Mouse (Mus musculus) thymus, postnatal 25 days (tissue): ENCODE measurements at regions not wholly inside any gene's neighbourhood (a gene's known extent, or its start where the extent isn't known, plus 50 kb on each side); places are given as distances from the start of the nearest gene placed in this dataset.

Source experiments
- DNase-seq: peaks from one replicate; pipeline ENCODE4 v3.0.0; 2022

GRCm38 (mm10) chr7:83077919-83078265, 210.8 kb downstream of the Mex3b start:
- DNase-seq, result no peak

- no peak for DNase-seq
These were observed 211.6 kb downstream of the Mex3b start for GRCm38 (mm10) chr7:83078695-83079094.

DNA sequence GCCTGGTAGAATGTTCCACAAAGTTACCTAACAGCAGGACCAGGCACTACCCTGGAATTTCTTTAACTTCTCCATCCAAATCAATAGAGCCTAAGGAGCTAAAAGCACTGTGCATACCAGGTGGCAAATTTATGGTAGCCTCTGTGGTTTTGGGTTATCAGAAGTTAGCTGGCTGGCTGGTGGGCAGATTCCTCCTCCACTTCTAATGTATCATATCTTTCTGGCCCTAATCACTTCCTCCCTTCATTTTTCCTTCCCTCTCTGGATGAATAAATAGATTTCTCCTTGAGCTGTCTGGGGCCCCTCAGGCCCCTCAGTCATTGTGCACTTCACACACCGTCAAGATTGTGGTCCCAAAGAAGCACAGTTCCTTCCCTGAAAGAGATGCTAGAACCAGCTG, 212.7 kb downstream of the Mex3b start:
- DNase-seq, result no peak

DNA sequence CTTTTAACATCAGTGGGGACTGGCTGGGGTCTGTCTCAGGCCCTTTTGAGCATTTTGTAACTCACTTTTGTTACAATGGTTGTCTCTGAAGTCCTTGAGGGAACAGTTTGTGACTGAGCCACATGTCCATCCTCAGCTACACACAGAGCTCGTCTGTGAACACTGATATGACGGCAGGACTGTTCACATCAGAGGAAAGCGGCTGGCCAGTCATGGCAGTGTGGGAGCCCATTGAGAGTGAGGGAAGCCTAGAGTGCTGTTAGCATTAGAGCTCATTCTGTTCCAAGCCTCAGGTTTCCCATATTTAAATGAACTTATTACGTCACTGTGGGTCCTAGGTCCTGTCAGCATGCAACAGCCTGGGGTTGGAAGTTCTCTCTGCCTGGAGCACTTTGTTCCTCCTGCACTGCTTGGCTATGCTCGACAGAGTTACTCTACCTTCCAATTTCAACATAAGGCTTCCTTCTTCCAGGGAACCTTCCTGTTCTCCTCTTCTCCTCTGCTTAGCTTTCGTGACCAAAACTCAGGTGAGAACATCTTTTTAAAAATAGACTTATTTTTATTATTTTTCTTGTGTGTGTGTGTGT, 217.5 kb downstream of the Mex3b start:
- no peak for DNase-seq

DNA sequence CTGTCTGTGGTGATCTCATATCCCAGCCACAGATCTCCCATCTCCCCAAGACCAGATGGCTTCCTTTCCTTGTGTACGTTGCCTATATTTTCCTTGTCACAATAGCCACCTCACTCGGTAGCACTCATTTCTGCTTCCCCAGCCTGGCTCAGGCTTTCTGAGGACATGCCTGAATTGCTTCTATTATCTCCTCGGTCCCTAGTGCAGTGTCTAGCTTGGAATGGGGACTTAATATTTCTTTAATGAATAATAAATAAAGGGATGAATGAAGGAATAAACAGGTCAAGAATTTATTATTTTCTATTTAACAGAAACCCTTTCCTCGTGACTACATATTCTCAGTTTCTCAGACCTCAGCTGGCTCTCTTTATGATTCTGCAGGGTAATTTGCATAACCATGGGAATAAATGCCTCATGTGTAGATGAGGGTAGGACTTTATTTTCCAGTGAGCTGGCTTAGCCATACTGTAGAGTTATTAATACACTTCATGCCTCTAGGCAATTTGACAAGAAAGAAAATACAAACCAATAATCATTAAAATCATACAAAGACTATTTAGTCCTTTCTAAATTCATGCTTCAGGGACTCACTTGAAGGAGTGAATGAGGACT, 218.5 kb downstream of the Mex3b start:
- DNase-seq, result no peak

DNA sequence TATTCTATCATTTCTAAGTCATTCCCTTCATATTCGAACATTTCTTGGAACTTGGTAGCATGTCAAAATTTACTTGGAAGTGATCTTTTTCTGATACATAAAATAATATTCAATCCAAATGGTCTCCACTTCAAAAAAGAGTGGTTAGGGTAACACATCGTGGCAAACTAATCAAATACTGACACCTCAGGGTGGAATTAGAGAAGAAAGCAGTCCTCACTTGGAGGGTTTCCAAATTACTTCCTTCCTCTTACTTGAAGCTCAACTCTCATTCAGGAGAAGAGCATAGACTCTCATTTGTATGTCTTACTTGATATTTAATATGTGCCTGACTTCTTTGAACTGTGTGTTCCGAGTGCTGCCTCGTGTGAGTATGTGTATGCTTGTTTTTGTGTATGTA, 220.3 kb downstream of the Mex3b start:
- no peak for DNase-seq

GRCm38 (mm10) chr7:83088125-83088524, 221.0 kb downstream of the Mex3b start:
- DNase-seq, result no peak

- DNase-seq, result no peak
These were observed 222.3 kb downstream of the Mex3b start for GRCm38 (mm10) chr7:83089330-83089982.

DNA sequence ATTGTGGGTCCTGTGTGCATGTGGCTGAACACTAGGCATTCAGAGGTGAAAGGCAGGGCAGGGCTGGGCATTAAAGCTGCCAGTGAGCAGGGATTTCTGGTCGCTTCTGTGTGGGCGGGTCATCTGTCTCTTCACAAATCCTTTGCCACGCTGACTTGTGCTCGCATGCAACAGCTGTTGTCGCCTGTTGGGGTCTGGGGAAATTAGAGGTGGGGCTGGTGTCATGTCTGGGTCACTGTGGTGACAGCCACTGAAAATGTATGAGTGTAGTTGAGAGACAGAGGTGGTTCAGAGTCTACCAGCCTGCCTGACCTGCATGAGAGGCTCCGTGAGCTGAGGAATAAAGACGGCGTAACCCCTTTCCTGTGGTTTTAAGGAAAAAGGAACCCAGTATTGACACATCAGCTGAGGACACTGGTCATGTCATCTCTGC, 226.8 kb downstream of the Mex3b start:
- no peak for DNase-seq

GRCm38 (mm10) chr7:83094899-83095298, 227.8 kb downstream of the Mex3b start:
- DNase-seq, result no peak

GRCm38 (mm10) chr7:83095593-83095992, 228.5 kb downstream of the Mex3b start:
- DNase-seq, result no peak

GRCm38 (mm10) chr7:83104426-83104825, 237.3 kb downstream of the Mex3b start:
- DNase-seq, result no peak

- DNase-seq, result no peak
These were observed 238.5 kb downstream of the Mex3b start for GRCm38 (mm10) chr7:83105672-83106071.

DNA sequence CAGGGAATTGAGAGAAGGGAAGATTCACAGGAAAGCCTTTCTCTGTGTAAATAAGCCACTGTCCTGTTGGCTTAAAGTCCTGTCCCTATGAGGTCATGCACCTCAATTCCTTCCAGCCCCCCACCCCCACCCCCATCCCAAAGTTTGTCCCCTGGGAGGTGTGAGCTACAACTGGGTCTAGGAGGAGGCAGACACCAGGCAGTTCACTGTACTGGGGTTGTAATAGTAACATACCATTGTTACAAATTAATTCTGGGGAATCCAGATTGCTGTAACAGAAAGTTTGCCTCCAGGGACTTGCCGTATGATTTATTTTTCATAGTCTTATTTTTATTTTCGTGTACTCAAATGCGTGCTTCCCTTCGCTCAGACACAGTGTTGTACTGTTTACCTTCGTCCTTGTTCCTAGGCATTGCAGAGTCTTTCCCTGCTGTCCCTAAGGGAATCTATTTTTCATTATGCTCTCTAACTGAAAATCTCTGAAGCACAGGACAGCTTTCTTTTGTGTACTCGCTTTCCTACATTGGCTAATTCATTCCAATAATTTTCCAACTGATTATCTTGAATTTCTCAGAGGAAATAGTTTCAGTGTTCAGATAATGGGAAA, 244.2 kb downstream of the Mex3b start:
- no peak for DNase-seq

- no peak for DNase-seq
These were observed 249.4 kb downstream of the Mex3b start for GRCm38 (mm10) chr7:83116487-83116886.

- no peak for DNase-seq
These were observed 249.9 kb downstream of the Mex3b start for GRCm38 (mm10) chr7:83117065-83117464.

GRCm38 (mm10) chr7:83126196-83126595, 259.1 kb downstream of the Mex3b start:
- no peak for DNase-seq

- DNase-seq, result no peak
These were observed 273.1 kb downstream of the Mex3b start for GRCm38 (mm10) chr7:83140216-83140615.

GRCm38 (mm10) chr7:83140658-83141057, 273.5 kb downstream of the Mex3b start:
- no peak for DNase-seq

- DNase-seq, result no peak
These were observed 276.9 kb downstream of the Mex3b start for GRCm38 (mm10) chr7:83144018-83144417.

GRCm38 (mm10) chr7:83145551-83145950, 278.4 kb downstream of the Mex3b start:
- no peak for DNase-seq

DNA sequence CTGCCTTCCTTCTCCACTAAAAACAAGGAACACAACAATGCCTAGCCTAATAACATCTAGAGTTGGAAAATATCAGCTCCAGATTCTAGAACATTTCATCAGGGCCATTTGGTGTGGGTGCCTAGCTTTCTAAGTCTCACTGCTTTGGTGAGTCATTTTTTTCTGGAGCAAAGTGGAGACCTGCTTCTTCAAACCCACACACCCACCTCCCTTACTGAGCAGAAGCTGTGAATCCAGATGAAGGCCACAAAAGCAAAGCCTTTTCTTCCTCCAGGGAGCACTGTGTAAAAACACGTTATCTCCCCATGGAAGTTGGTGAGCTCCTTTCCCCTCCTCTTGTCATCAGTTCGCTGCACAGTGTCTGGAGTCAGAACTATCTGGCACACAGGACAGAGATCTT, 294.1 kb downstream of the Mex3b start:
- no peak for DNase-seq

DNA sequence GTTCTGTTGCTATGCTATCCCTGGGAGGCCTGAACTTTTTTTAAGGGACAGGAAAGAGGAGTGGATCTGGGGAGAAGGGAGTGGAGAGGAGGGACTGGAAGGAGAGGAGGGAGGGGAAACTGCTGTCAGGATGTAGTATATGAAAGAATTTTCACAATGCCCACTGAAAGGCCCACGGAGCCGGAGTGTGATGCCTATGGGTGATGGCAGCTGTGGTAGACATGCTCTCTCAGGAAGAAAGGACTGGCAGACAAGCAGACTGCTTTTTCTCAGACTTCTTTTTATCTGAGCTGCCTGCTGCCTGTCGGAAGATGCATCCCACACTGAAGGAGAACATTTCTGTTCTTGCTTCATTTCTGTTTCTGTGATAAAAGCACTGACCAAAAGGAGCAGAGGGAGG, 295.7 kb downstream of the Mex3b start:
- DNase-seq, result no peak

DNA sequence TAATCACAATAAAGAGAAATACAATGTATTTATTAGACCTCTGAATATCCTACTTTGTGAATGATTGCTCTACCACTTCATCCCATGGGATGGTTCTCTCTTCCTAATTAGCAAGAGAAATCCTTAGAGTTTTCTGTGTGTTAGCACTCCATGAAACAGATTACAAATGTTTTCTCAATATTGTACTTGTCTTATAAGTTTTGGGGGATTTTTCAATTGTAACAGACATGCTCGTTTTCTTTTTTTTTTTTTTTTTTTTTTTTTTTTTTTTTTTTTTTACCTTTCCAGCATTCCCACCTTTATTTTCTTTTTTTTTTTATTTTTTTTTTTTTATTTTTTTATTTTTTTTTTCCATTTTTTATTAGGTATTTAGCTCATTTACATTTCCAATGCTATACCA, 312.3 kb downstream of the Mex3b start:
- no peak for DNase-seq
